Mouse (Mus musculus) lung, postnatal 0 days (tissue): ENCODE results near the gene Gpr183. TPM values are rescaled to one million over a fixed set of nuclear protein-coding genes. Genes with fewer than 3 reads are reported as not detected.

Experiments
- ATAC-seq: fragments of 200-750 bp; cut with Nextera tagmentation; 2 replicates; pipeline ENCODE4 v1.8.0; 2017; ENCODE audit warnings: moderate library complexity
- DNase-seq: peaks from one replicate; pipeline ENCODE4 v3.0.0-alpha.2; 2016; ENCODE audit warnings: low spot score
- H3K27ac ChIP-seq: fragments of 300-500 bp; sonication (generic); 2 replicates; pipeline ENCODE4 v1.5.1; 2014; ENCODE audit warnings: antibody characterized with exemption, mild to moderate bottlenecking, low read length, mixed read lengths
- H3K27me3 ChIP-seq: fragments of 300-500 bp; sonication (generic); replicated peaks from 2 replicates; pipeline ENCODE4 v1.6.1; 2014; ENCODE audit warnings: low read length, mixed read lengths; ENCODE audit not compliant: insufficient read depth
- H3K36me3 ChIP-seq: fragments of 300-500 bp; sonication (generic); 2 replicates; pipeline ENCODE4 v1.6.1; 2014; ENCODE audit warnings: low read length, mixed read lengths; ENCODE audit not compliant: insufficient read depth
- H3K4me1 ChIP-seq: fragments of 300-500 bp; sonication (generic); 2 replicates; pipeline ENCODE4 v1.6.1; 2014; ENCODE audit warnings: antibody characterized with exemption, low read depth, low read length, mixed read lengths; ENCODE audit not compliant: insufficient read depth
- H3K4me2 ChIP-seq: fragments of 300-500 bp; sonication (generic); replicated peaks from 2 replicates; pipeline ENCODE4 v1.6.1; 2014; ENCODE audit warnings: low read depth, mild to moderate bottlenecking, low read length, moderate library complexity, mixed read lengths
- H3K4me3 ChIP-seq: fragments of 300-500 bp; sonication (generic); 2 replicates; pipeline ENCODE4 v1.5.1; 2014; ENCODE audit warnings: low read depth, low read length
- H3K9ac ChIP-seq: fragments of 300-500 bp; sonication (generic); replicated peaks from 2 replicates; pipeline ENCODE4 v1.6.1; 2014; ENCODE audit warnings: low read depth, mild to moderate bottlenecking
- H3K9me3 ChIP-seq: fragments of 300-500 bp; sonication (generic); 2 replicates; pipeline ENCODE4 v1.6.1; 2016; ENCODE audit warnings: low read length, mixed read lengths
- CTCF ChIP-seq: IDR thresholded peaks from 2 replicates; pipeline ENCODE4 v1.5.1; 2016; ENCODE audit warnings: antibody characterized with exemption, mild to moderate bottlenecking
- EP300 ChIP-seq: IDR thresholded peaks from 2 replicates; pipeline ENCODE4 v1.6.1; 2016; ENCODE audit warnings: antibody characterized with exemption, mild to moderate bottlenecking, control low read depth
- WGBS: fragments of 180-500 bp; shearing (Covaris S2); extraction: QIAGEN DNeasy Blood & Tissue Kit; methylation state at CpG from one replicate; pipeline ENCODE4 v1.1.7; 2014; 5-methylcytosine and 5-hydroxymethylcytosine counted together
- polyA plus RNA-seq: library from polyadenylated mRNA; unstranded; fragments of >200 nt; fragmentation: Nextera tagmentation; extraction: Ambion mirVana; gene quantifications from 2 replicates; pipeline ENCODE4 v1.2.1, GENCODE M21; 2015

Gpr183 gene
- polyA plus RNA-seq, 1 experiment from 2014 or later = 1.6 TPM

DNA sequence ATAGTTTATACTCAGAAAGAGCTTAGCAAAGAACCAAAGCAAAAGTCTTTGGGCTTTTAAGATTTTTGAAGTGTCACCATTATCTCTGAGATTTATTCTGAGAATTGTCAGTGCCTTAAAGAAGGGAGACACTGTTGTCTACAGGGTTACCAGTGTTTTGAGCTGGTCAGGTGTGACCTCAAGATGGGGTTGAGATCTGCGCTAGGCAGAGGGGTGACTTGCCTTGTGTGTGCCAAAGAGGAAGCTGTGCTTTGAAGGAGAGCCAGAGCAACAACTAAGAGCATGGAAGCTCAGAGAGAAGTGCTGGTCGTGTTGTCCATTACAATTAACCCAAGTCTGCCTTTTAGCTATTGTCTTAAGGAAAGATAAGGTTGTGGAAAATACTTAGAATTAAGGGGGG is 4.5 kb downstream of the Gpr183 start:
- H3K27ac ChIP-seq = no peak overlapping the region
- H3K36me3 ChIP-seq = no peaks in the 10 kb centered on the region
- 67% methylated on average over 2 of the region's 2 CpGs for WGBS
- DNase-seq (no peak), ATAC-seq (no peak)
- no peaks in the 10 kb centered on the region for H3K27me3 ChIP-seq
- H3K9me3 ChIP-seq = no peaks in the 10 kb centered on the region
- H3K4me3 ChIP-seq = no peak overlapping the region
- peaks cover 6% of the 10 kb centered on the region; the same call in 1 of the 2 replicates for H3K4me1 ChIP-seq
- no peak overlapping the region for H3K9ac ChIP-seq
- H3K4me2 ChIP-seq = no peak overlapping the region
- TF ChIP-seq EP300 = no peak
- TF ChIP-seq CTCF = no peak

- H3K27me3 ChIP-seq = no peaks in the 10 kb centered on the region
- TF ChIP-seq CTCF = no peak
- no peak overlapping the region for H3K9ac ChIP-seq
- WGBS = 80% methylated on average over 4 of the region's 4 CpGs
- peaks cover 6% of the 10 kb centered on the region; the same call in 1 of the 2 replicates for H3K4me1 ChIP-seq
- H3K27ac ChIP-seq = no peak overlapping the region
- no peaks in the 10 kb centered on the region for H3K9me3 ChIP-seq
- H3K36me3 ChIP-seq = no peaks in the 10 kb centered on the region
- no peak overlapping the region for H3K4me3 ChIP-seq
- no peak overlapping the region for H3K4me2 ChIP-seq
- DNase-seq (no peak), ATAC-seq (no peak)
These were observed 5.0 kb downstream of the Gpr183 start for GRCm38 (mm10) chr14:121960031-121960430.

- Histone ChIP-seq H3K4me1 (peaks cover 6% of the 10 kb centered on the region; the same call in 1 of the 2 replicates), H3K27ac (no peak overlapping the region), H3K4me2 (no peak overlapping the region), H3K36me3 (no peaks in the 10 kb centered on the region), H3K9ac (no peak overlapping the region), H3K4me3 (no peak overlapping the region), H3K27me3 (no peaks in the 10 kb centered on the region), H3K9me3 (no peaks in the 10 kb centered on the region)
- no peak for TF ChIP-seq EP300
- no peak for TF ChIP-seq CTCF
- 87% methylated on average over 3 of the region's 3 CpGs for WGBS
- no peak for ATAC-seq
- DNase-seq = no peak
These were observed 5.4 kb downstream of the Gpr183 start for GRCm38 (mm10) chr14:121959538-121959980.

DNA sequence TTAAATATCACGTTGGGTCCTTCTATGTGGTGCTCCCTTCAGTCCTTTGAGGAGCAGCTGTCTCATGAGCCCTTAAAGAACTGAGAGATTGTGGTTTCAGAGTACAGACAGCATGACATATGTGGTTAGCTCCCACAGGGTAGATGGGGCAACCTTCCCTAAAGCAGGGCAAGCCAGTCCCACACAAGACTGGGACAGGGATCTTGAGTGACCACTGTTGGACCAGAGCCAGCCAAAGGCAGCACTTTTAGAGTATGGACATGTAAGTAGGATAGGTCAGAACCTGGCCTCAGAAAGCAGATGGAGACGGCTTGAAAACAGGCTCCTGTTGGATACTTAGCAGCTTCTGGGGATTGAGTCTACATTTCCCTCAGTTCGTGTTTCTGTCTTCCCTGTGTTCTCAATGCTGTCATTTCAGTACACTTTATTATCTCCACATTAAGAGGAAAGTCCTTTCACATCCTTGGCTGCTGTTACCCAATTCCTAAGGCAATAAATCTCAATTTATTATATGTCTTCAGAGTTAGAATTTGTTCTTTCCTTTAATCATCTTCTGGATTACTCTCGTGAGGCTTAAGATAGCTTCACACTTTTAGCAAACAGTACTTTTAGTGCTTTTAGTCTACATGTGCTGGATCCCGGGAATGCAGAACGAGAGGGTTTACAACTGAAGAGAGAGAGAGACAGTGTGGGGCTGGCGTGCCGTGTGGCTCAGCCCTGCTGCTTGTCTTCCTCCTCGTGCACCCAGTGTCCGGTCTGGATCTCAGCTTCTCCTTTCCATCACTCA is 6.1 kb downstream of the Gpr183 start:
- Histone ChIP-seq H3K27ac (no peak overlapping the region), H3K4me3 (no peak overlapping the region), H3K9ac (no peak overlapping the region), H3K27me3 (no peaks in the 10 kb centered on the region), H3K4me1 (peaks cover 6% of the 10 kb centered on the region; the same call in 1 of the 2 replicates), H3K4me2 (no peak overlapping the region), H3K36me3 (no peaks in the 10 kb centered on the region), H3K9me3 (no peaks in the 10 kb centered on the region)
- DNase-seq (no peak), ATAC-seq (no peak)
- 67% methylated on average over 10 of the region's 10 CpGs for WGBS
- TF ChIP-seq EP300 (no peak), CTCF (no peak)

- Histone ChIP-seq H3K4me2 (no peak overlapping the region), H3K9ac (no peak overlapping the region), H3K36me3 (no peaks in the 10 kb centered on the region), H3K4me1 (no peaks in the 10 kb centered on the region; the same call in 1 of the 2 replicates), H3K27ac (no peak overlapping the region), H3K4me3 (no peak overlapping the region), H3K27me3 (no peaks in the 10 kb centered on the region), H3K9me3 (no peaks in the 10 kb centered on the region)
- ATAC-seq (no peak), DNase-seq (no peak)
- WGBS = 72% methylated on average over 3 of the region's 3 CpGs
- TF ChIP-seq CTCF (no peak), EP300 (no peak)
These were observed 6.8 kb downstream of the Gpr183 start for GRCm38 (mm10) chr14:121958041-121958750.

GRCm38 (mm10) chr14:121957176-121957871 is 7.7 kb downstream of the Gpr183 start:
- no peaks in the 10 kb centered on the region for H3K36me3 ChIP-seq
- H3K4me3 ChIP-seq = no peak overlapping the region
- no peaks in the 10 kb centered on the region for H3K27me3 ChIP-seq
- no peak for ATAC-seq
- DNase-seq = no peak
- TF ChIP-seq EP300 (no peak), CTCF (no peak)
- no peaks in the 10 kb centered on the region for H3K4me1 ChIP-seq
- H3K27ac ChIP-seq = no peak overlapping the region
- H3K9ac ChIP-seq = no peak overlapping the region
- 83% methylated on average over 10 of the region's 10 CpGs for WGBS
- no peak overlapping the region for H3K4me2 ChIP-seq
- H3K9me3 ChIP-seq = no peaks in the 10 kb centered on the region
